Mouse (Mus musculus) 416B (cell line): ENCODE results near the gene Pip4k2b.
A peak's percentile ranks its signal among the peaks of the same experiment; 100 is the strongest.

ENCODE experiments used
- DNase-seq: peaks from one replicate; pipeline ENCODE4 v3.0.0; 2011; ENCODE audit warnings: low read depth

Pip4k2b gene

GRCm38 (mm10) chr11:97666794-97667193, 77.7 kb downstream of the Pip4k2b start:
- no peak for DNase-seq

DNA sequence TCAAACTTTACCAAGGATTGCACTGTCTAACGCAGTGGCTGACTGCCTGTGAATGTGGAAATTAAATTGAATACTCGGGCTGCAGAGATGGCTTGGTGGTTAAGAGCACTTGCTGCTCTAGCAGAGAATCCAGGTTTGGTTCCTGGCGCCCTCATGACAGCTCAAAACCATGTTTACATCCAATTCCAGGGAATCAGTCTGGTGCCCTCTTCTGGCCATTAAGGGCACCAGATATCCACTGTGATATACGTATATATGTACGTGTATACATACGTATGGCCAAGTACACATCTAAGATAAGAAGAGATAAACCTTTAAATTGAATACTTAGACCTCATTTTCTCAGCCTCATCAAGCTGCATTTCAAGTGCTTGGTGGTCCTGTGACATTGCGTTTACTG, 78.3 kb downstream of the Pip4k2b start:
- DNase-seq: peak; percentile 46

GRCm38 (mm10) chr11:97665431-97665830, 79.1 kb downstream of the Pip4k2b start:
- no peak for DNase-seq
